Mouse (Mus musculus) liver, embryonic 14.5 days (tissue): ENCODE measurements at regions not wholly inside any gene's neighbourhood (a gene's known extent, or its start where the extent isn't known, plus 50 kb on each side); places are given as distances from the start of the nearest gene placed in this dataset.

Source experiments
- CTCF ChIP-seq: IDR thresholded peaks from 2 replicates; pipeline ENCODE4 v1.5.1; 2016; ENCODE audit warnings: antibody characterized with exemption, low read depth, control low read depth
- EP300 ChIP-seq: IDR thresholded peaks from 2 replicates; pipeline ENCODE4 v1.6.1; 2016; ENCODE audit warnings: antibody characterized with exemption, low read depth

DNA sequence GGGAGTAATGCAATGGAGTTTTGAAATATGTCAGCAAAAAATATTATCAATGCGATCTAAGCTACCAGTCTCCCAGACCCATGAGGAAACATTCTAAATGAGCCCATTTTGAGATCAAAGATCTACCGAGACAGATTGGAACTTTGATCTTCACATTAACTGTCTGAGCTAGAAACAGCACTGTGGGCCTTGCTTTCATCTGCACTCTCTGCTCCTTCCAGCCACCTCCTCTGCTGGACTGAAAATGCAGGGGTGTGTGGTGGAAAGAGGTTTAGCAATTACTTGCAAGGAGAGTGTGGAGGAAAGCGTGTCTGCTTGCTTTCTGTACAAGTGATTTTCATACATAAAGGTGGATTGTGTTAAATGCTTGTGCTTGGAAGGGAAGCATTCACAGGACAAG, 760.9 kb upstream of the Nudt12 start:
- TF ChIP-seq EP300 (no peak), CTCF (no peak)
